Mouse (Mus musculus) myocyte (in vitro differentiated cells): ENCODE results near the gene Dnmt3b. TPM values are rescaled to one million over a fixed set of nuclear protein-coding genes. Genes with fewer than 3 reads are reported as not detected.

Source experiments
- H3K27me3 ChIP-seq: one replicate; pipeline ENCODE4 v1.6.1; 2011; ENCODE audit not compliant: control insufficient read depth, insufficient read depth, insufficient read length
- H3K36me3 ChIP-seq: one replicate; pipeline ENCODE4 v1.6.1; 2011; ENCODE audit not compliant: control insufficient read depth, insufficient read depth
- H3K4me2 ChIP-seq: one replicate; pipeline ENCODE4 v1.6.1; 2011; ENCODE audit warnings: low read depth, control low read depth
- H3K4me3 ChIP-seq: one replicate; pipeline ENCODE4 v1.5.1; 2011; ENCODE audit warnings: mild to moderate bottlenecking, control low read depth, moderate library complexity
- H3K79me2 ChIP-seq: one replicate; pipeline ENCODE4 v1.6.1; 2011; ENCODE audit not compliant: control insufficient read depth, insufficient read depth
- H3ac ChIP-seq: one replicate; pipeline ENCODE4 v1.6.1; 2011; ENCODE audit not compliant: control insufficient read depth, insufficient read length
- CEBPB ChIP-seq: IDR thresholded peaks from 2 replicates; pipeline ENCODE4 v1.6.1; 2011; ENCODE audit warnings: mild to moderate bottlenecking, moderate library complexity; ENCODE audit not compliant: poor library complexity, insufficient read depth, severe bottlenecking
- E2F4 ChIP-seq: IDR thresholded peaks from one replicate; pipeline ENCODE4 v1.6.1; 2011; ENCODE audit warnings: mild to moderate bottlenecking, control low read depth, moderate library complexity; ENCODE audit not compliant: insufficient read depth
- MAX ChIP-seq: IDR thresholded peaks from one replicate; pipeline ENCODE4 v1.6.1; 2011; ENCODE audit warnings: low read depth, mild to moderate bottlenecking, control low read depth
- MYOD1 ChIP-seq, 3 experiments: IDR thresholded peaks; one replicate each; pipeline ENCODE4 v1.6.1; 2011; ENCODE audit warnings: control low read depth in 2 of 3, low read depth in 2 of 3, mild to moderate bottlenecking in 2 of 3, moderate library complexity in 1 of 3; ENCODE audit not compliant: insufficient read length in 2 of 3, control insufficient read depth in 1 of 3
- MYOG ChIP-seq, 3 experiments: IDR thresholded peaks; one replicate each; pipeline ENCODE4 v1.6.1; 2011; ENCODE audit warnings: control low read depth in 2 of 3, low read depth in 2 of 3, mild to moderate bottlenecking in 2 of 3; ENCODE audit not compliant: insufficient read length in 2 of 3, control insufficient read depth in 1 of 3, insufficient read depth in 1 of 3
- POLR2A ChIP-seq: IDR thresholded peaks from one replicate; pipeline ENCODE4 v1.6.1; 2011; ENCODE audit warnings: low read depth, mild to moderate bottlenecking, control low read depth, moderate library complexity; ENCODE audit not compliant: insufficient read length
- POLR2AphosphoS2 ChIP-seq: IDR thresholded peaks from one replicate; pipeline ENCODE4 v1.6.1; 2011; ENCODE audit warnings: low read depth, control low read depth; ENCODE audit not compliant: insufficient read length
- REST ChIP-seq: IDR thresholded peaks from one replicate; pipeline ENCODE4 v1.6.1; 2011; ENCODE audit warnings: mild to moderate bottlenecking, control low read depth, moderate library complexity; ENCODE audit not compliant: insufficient read depth, insufficient read length
- SRF ChIP-seq: IDR thresholded peaks from one replicate; pipeline ENCODE4 v1.6.1; 2011; ENCODE audit warnings: low read depth; ENCODE audit not compliant: control insufficient read depth, insufficient read length
- TCF12 ChIP-seq: IDR thresholded peaks from one replicate; pipeline ENCODE4 v1.6.1; 2011; ENCODE audit warnings: mild to moderate bottlenecking, control low read depth; ENCODE audit not compliant: poor library complexity, insufficient read depth, severe bottlenecking
- TCF3 ChIP-seq: IDR thresholded peaks from one replicate; pipeline ENCODE4 v1.6.1; 2011; ENCODE audit warnings: low read depth, control low read depth; ENCODE audit not compliant: insufficient read length
- USF1 ChIP-seq: IDR thresholded peaks from one replicate; pipeline ENCODE4 v1.6.1; 2011; ENCODE audit warnings: low read depth, mild to moderate bottlenecking, control low read depth, moderate library complexity
- polyA plus RNA-seq: library from polyadenylated mRNA; unstranded; fragments of >200 nt; fragmentation: generic; extraction: Trizol; gene quantifications from one replicate; pipeline ENCODE4 v1.2.1, GENCODE M21; 2012; ENCODE audit warnings: missing spikeins

Dnmt3b gene
- 0.62 TPM for polyA plus RNA-seq

- Histone ChIP-seq H3ac (peak within 1 kb of the TSS; percentile 67), H3K4me2 (peak within 1 kb of the TSS; percentile 91), H3K79me2 (no peaks in the 10 kb centered on the region), H3K27me3 (no peaks in the 10 kb centered on the region), H3K4me3 (peak within 1 kb of the TSS; percentile 35), H3K36me3 (no peaks in the 10 kb centered on the region)
- peak in 1 of 3 experiments; percentile 10 for TF ChIP-seq MYOG (IDR thresholded peaks at IDR 0.05; ENCODE audit: control insufficient read depth in 1 of 3, insufficient read depth in 1 of 3, insufficient read length in 2 of 3, low read depth in 2 of 3)
- no peak for TF ChIP-seq MAX
- TF ChIP-seq SRF, result no peak
- peak in 2 of 3 experiments; percentile 3 to 38 for TF ChIP-seq MYOD1 (IDR thresholded peaks at IDR 0.05; ENCODE audit: control insufficient read depth in 1 of 3, insufficient read length in 2 of 3, low read depth in 2 of 3)
- TF ChIP-seq E2F4, result peak; percentile 73
- no peak for TF ChIP-seq USF1
- TF ChIP-seq POLR2A, result peak; percentile 45
Measured at GRCm38 (mm10) chr2:153649298-153650013, at the start of gene Dnmt3b. TSS of gene Dnmt3b (plus strand) at chr2:153649450.

GRCm38 (mm10) chr2:153600021-153600666 is 49.1 kb upstream of the Dnmt3b start:
- TF ChIP-seq E2F4, result no peak
- TF ChIP-seq TCF12, result no peak
- no peak for TF ChIP-seq USF1
- no peak for TF ChIP-seq MAX
- TF ChIP-seq POLR2AphosphoS2, result no peak
- TF ChIP-seq MYOG (IDR thresholded peaks at IDR 0.05; ENCODE audit: control insufficient read depth in 1 of 3, insufficient read depth in 1 of 3, insufficient read length in 2 of 3, low read depth in 2 of 3), result no peak
- TF ChIP-seq POLR2A, result no peak
- no peak for TF ChIP-seq CEBPB
- no peak for TF ChIP-seq TCF3
- TF ChIP-seq REST, result no peak
- no peak for TF ChIP-seq MYOD1 (IDR thresholded peaks at IDR 0.05; ENCODE audit: control insufficient read depth in 1 of 3, insufficient read length in 2 of 3, low read depth in 2 of 3)
- no peak for TF ChIP-seq SRF
- no peaks in the 10 kb centered on the region for H3K27me3 ChIP-seq
- no peak overlapping the region for H3ac ChIP-seq
- no peaks in the 10 kb centered on the region for H3K79me2 ChIP-seq
- no peaks in the 10 kb centered on the region for H3K36me3 ChIP-seq
- no peak overlapping the region for H3K4me2 ChIP-seq
- no peak overlapping the region for H3K4me3 ChIP-seq

- H3K4me3 ChIP-seq, result no peak overlapping the region
- peak overlapping the region; percentile 0 for H3K4me2 ChIP-seq
- no peak for TF ChIP-seq TCF12
- TF ChIP-seq TCF3, result no peak
- no peak for TF ChIP-seq MYOG (IDR thresholded peaks at IDR 0.05; ENCODE audit: control insufficient read depth in 1 of 3, insufficient read depth in 1 of 3, insufficient read length in 2 of 3, low read depth in 2 of 3)
- TF ChIP-seq MAX, result no peak
- TF ChIP-seq REST, result no peak
- no peak for TF ChIP-seq E2F4
- no peak for TF ChIP-seq POLR2A
- no peak for TF ChIP-seq MYOD1 (IDR thresholded peaks at IDR 0.05; ENCODE audit: control insufficient read depth in 1 of 3, insufficient read length in 2 of 3, low read depth in 2 of 3)
- no peak for TF ChIP-seq SRF
- no peak for TF ChIP-seq POLR2AphosphoS2
- no peak for TF ChIP-seq CEBPB
- no peak for TF ChIP-seq USF1
- no peak overlapping the region for H3ac ChIP-seq
- H3K79me2 ChIP-seq, result no peaks in the 10 kb centered on the region
- no peaks in the 10 kb centered on the region for H3K36me3 ChIP-seq
- no peaks in the 10 kb centered on the region for H3K27me3 ChIP-seq
Measured at GRCm38 (mm10) chr2:153600667-153601648, 48.3 kb upstream of the Dnmt3b start.

- H3K36me3 ChIP-seq, result no peaks in the 10 kb centered on the region
- H3K27me3 ChIP-seq, result no peaks in the 10 kb centered on the region
- no peak overlapping the region for H3K4me3 ChIP-seq
- H3K4me2 ChIP-seq, result no peak overlapping the region
- no peak overlapping the region for H3ac ChIP-seq
- no peaks in the 10 kb centered on the region for H3K79me2 ChIP-seq
- TF ChIP-seq CEBPB, result no peak
- TF ChIP-seq REST, result no peak
- TF ChIP-seq POLR2AphosphoS2, result no peak
- no peak for TF ChIP-seq TCF3
Measured at GRCm38 (mm10) chr2:153603724-153604123, 45.5 kb upstream of the Dnmt3b start.
